Mouse (Mus musculus) myocyte (in vitro differentiated cells): ENCODE results near the gene Il6st. TPM values are rescaled to one million over a fixed set of nuclear protein-coding genes. Genes with fewer than 3 reads are reported as not detected.

Experiments
- H3K27me3 ChIP-seq: one replicate; pipeline ENCODE4 v1.6.1; 2011; ENCODE audit not compliant: control insufficient read depth, insufficient read depth, insufficient read length
- H3K36me3 ChIP-seq: one replicate; pipeline ENCODE4 v1.6.1; 2011; ENCODE audit not compliant: control insufficient read depth, insufficient read depth
- H3K4me2 ChIP-seq: one replicate; pipeline ENCODE4 v1.6.1; 2011; ENCODE audit warnings: low read depth, control low read depth
- H3K4me3 ChIP-seq: one replicate; pipeline ENCODE4 v1.5.1; 2011; ENCODE audit warnings: mild to moderate bottlenecking, control low read depth, moderate library complexity
- H3K79me2 ChIP-seq: one replicate; pipeline ENCODE4 v1.6.1; 2011; ENCODE audit not compliant: control insufficient read depth, insufficient read depth
- H3ac ChIP-seq: one replicate; pipeline ENCODE4 v1.6.1; 2011; ENCODE audit not compliant: control insufficient read depth, insufficient read length
- CEBPB ChIP-seq: IDR thresholded peaks from 2 replicates; pipeline ENCODE4 v1.6.1; 2011; ENCODE audit warnings: mild to moderate bottlenecking, moderate library complexity; ENCODE audit not compliant: poor library complexity, insufficient read depth, severe bottlenecking
- E2F4 ChIP-seq: IDR thresholded peaks from one replicate; pipeline ENCODE4 v1.6.1; 2011; ENCODE audit warnings: mild to moderate bottlenecking, control low read depth, moderate library complexity; ENCODE audit not compliant: insufficient read depth
- MAX ChIP-seq: IDR thresholded peaks from one replicate; pipeline ENCODE4 v1.6.1; 2011; ENCODE audit warnings: low read depth, mild to moderate bottlenecking, control low read depth
- MYOD1 ChIP-seq, 3 experiments: IDR thresholded peaks; one replicate each; pipeline ENCODE4 v1.6.1; 2011; ENCODE audit warnings: control low read depth in 2 of 3, low read depth in 2 of 3, mild to moderate bottlenecking in 2 of 3, moderate library complexity in 1 of 3; ENCODE audit not compliant: insufficient read length in 2 of 3, control insufficient read depth in 1 of 3
- MYOG ChIP-seq, 3 experiments: IDR thresholded peaks; one replicate each; pipeline ENCODE4 v1.6.1; 2011; ENCODE audit warnings: control low read depth in 2 of 3, low read depth in 2 of 3, mild to moderate bottlenecking in 2 of 3; ENCODE audit not compliant: insufficient read length in 2 of 3, control insufficient read depth in 1 of 3, insufficient read depth in 1 of 3
- POLR2A ChIP-seq: IDR thresholded peaks from one replicate; pipeline ENCODE4 v1.6.1; 2011; ENCODE audit warnings: low read depth, mild to moderate bottlenecking, control low read depth, moderate library complexity; ENCODE audit not compliant: insufficient read length
- POLR2AphosphoS2 ChIP-seq: IDR thresholded peaks from one replicate; pipeline ENCODE4 v1.6.1; 2011; ENCODE audit warnings: low read depth, control low read depth; ENCODE audit not compliant: insufficient read length
- REST ChIP-seq: IDR thresholded peaks from one replicate; pipeline ENCODE4 v1.6.1; 2011; ENCODE audit warnings: mild to moderate bottlenecking, control low read depth, moderate library complexity; ENCODE audit not compliant: insufficient read depth, insufficient read length
- SRF ChIP-seq: IDR thresholded peaks from one replicate; pipeline ENCODE4 v1.6.1; 2011; ENCODE audit warnings: low read depth; ENCODE audit not compliant: control insufficient read depth, insufficient read length
- TCF12 ChIP-seq: IDR thresholded peaks from one replicate; pipeline ENCODE4 v1.6.1; 2011; ENCODE audit warnings: mild to moderate bottlenecking, control low read depth; ENCODE audit not compliant: poor library complexity, insufficient read depth, severe bottlenecking
- TCF3 ChIP-seq: IDR thresholded peaks from one replicate; pipeline ENCODE4 v1.6.1; 2011; ENCODE audit warnings: low read depth, control low read depth; ENCODE audit not compliant: insufficient read length
- USF1 ChIP-seq: IDR thresholded peaks from one replicate; pipeline ENCODE4 v1.6.1; 2011; ENCODE audit warnings: low read depth, mild to moderate bottlenecking, control low read depth, moderate library complexity
- polyA plus RNA-seq: library from polyadenylated mRNA; unstranded; fragments of >200 nt; fragmentation: generic; extraction: Trizol; gene quantifications from one replicate; pipeline ENCODE4 v1.2.1, GENCODE M21; 2012; ENCODE audit warnings: missing spikeins

The Il6st gene
- polyA plus RNA-seq, 1 experiment = 50.6 TPM

DNA sequence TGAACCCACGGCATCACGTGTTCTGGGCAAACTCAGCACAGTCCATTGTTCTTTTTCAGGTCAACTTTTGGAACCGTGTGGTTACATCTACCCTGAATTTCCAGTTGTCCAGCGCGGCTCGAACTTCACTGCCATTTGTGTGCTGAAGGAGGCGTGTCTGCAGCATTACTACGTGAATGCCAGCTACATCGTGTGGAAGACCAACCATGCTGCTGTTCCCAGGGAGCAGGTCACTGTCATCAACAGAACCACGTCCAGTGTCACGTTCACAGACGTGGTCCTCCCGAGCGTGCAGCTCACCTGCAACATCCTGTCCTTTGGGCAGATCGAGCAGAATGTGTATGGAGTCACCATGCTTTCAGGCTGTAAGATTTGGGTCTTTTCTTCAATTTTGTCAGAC is 16.1 kb downstream of the Il6st start:
- Histone ChIP-seq H3K36me3 (peaks cover 45% of the 10 kb centered on the region), H3K79me2 (no peaks in the 10 kb centered on the region), H3K4me3 (no peak overlapping the region), H3K4me2 (no peak overlapping the region), H3K27me3 (no peaks in the 10 kb centered on the region), H3ac (no peak overlapping the region)
- TF ChIP-seq TCF12 (no peak), MAX (no peak), REST (no peak), MYOG (IDR thresholded peaks at IDR 0.05; ENCODE audit: control insufficient read depth in 1 of 3, insufficient read depth in 1 of 3, insufficient read length in 2 of 3, low read depth in 2 of 3) (no peak), CEBPB (no peak), USF1 (no peak), POLR2AphosphoS2 (peak; percentile 57), POLR2A (peak; percentile 37), E2F4 (no peak), TCF3 (no peak), MYOD1 (IDR thresholded peaks at IDR 0.05; ENCODE audit: control insufficient read depth in 1 of 3, insufficient read length in 2 of 3, low read depth in 2 of 3) (no peak)

DNA sequence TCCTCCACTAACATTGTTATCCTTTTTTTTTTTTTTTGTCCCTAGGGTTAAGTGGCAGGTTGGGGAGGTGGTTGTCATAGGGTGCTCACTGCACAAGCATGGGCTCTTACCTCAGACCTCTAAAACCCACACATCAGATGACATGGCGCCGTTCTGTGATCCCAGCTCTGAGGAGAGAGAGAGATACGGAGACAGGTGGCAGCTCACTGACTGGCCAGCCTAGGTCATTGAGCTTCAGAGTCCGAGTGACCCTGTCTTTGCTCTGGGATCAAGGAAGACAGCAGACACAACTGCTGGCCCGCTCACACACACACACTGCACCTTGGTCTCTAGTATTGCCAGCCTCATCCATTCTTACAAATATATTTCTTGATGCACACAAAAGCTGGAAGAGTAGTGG is 18.7 kb downstream of the Il6st start:
- H3K4me3 ChIP-seq = no peak overlapping the region
- H3ac ChIP-seq = no peak overlapping the region
- TF ChIP-seq USF1 (no peak), MAX (no peak), MYOD1 (IDR thresholded peaks at IDR 0.05; ENCODE audit: control insufficient read depth in 1 of 3, insufficient read length in 2 of 3, low read depth in 2 of 3) (peak in 2 of 3 experiments; percentile 71 to 88), CEBPB (no peak), MYOG (IDR thresholded peaks at IDR 0.05; ENCODE audit: control insufficient read depth in 1 of 3, insufficient read depth in 1 of 3, insufficient read length in 2 of 3, low read depth in 2 of 3) (peak in 1 of 3 experiments; percentile 64), REST (no peak)
- no peaks in the 10 kb centered on the region for H3K79me2 ChIP-seq
- H3K36me3 ChIP-seq = peaks cover 56% of the 10 kb centered on the region
- H3K4me2 ChIP-seq = peak overlapping the region; percentile 47
- no peaks in the 10 kb centered on the region for H3K27me3 ChIP-seq

DNA sequence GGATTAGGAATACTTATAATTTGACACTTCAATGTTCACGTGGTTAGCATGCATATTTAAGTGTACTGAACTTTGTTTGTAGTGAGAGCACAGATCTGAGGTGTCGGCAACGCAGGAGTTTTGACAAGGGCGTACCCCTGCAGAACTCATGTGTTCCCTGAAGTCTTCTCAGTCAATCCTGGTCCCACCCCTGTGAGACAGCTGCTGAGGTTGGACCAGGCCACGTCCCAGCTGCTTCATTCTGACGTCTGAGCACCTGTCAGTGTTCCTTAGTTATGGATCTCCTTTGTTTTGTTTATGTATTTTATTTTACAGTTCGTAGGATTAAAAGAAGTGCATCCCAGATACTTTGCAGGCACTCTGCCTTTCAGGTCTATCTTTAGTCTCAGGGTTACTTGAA is 19.1 kb downstream of the Il6st start:
- Histone ChIP-seq H3ac (no peak overlapping the region), H3K79me2 (no peaks in the 10 kb centered on the region), H3K36me3 (peaks cover 58% of the 10 kb centered on the region), H3K4me2 (peak overlapping the region; percentile 47), H3K4me3 (no peak overlapping the region), H3K27me3 (no peaks in the 10 kb centered on the region)
- TF ChIP-seq TCF3 = peak; percentile 92
- TF ChIP-seq MYOD1 (IDR thresholded peaks at IDR 0.05; ENCODE audit: control insufficient read depth in 1 of 3, insufficient read length in 2 of 3, low read depth in 2 of 3) = peak; percentile 92 to 99 (median 94)
- peak; percentile 95 to 99 (median 99) for TF ChIP-seq MYOG (IDR thresholded peaks at IDR 0.05; ENCODE audit: control insufficient read depth in 1 of 3, insufficient read depth in 1 of 3, insufficient read length in 2 of 3, low read depth in 2 of 3)
- peak; percentile 91 for TF ChIP-seq TCF12
- no peak for TF ChIP-seq USF1

DNA sequence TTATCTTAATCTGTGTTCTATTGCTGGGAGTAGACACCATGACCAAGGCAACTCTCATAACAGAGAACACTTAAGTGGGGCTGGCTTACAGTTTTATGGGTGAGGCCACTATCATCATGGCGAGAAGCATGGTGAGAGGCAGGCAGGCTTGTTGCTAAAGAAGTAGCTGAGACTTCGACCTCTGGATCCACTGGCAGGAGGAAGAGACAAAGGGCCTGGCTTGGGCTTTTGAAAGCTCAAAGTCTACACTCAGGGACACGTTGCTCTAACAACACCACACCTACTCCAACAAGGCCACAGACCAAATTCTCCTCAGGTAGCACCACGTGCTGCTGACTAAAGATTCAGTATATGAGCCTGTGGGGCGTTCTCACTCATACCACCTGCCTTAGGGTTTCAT is 22.4 kb downstream of the Il6st start:
- H3ac ChIP-seq = no peak overlapping the region
- no peaks in the 10 kb centered on the region for H3K79me2 ChIP-seq
- no peak overlapping the region for H3K4me3 ChIP-seq
- H3K27me3 ChIP-seq = no peaks in the 10 kb centered on the region
- no peak for TF ChIP-seq SRF
- no peak for TF ChIP-seq TCF12
- no peak for TF ChIP-seq MYOD1 (IDR thresholded peaks at IDR 0.05; ENCODE audit: control insufficient read depth in 1 of 3, insufficient read length in 2 of 3, low read depth in 2 of 3)
- TF ChIP-seq USF1 = no peak
- TF ChIP-seq POLR2A = no peak
- H3K4me2 ChIP-seq = no peak overlapping the region
- H3K36me3 ChIP-seq = peaks cover 67% of the 10 kb centered on the region

DNA sequence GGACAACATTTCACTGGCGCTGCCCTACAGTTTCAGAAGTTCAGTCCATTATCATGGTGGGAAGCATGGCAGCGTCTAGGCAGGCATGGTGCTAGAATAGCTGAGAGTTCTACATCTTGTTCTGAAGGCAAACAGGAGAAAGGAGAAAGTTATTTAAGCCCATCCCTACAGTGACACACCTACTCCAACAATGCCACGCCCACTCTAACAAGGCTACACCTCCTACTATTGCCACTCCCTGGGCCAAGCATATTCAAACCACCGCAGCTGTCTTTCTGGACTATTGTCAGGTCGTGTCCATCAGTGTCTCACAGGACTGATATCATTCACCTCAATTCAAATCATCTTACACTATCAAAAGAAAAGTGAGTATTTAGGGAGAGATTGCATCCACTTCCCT is 22.8 kb downstream of the Il6st start:
- H3K4me2 ChIP-seq = no peak overlapping the region
- no peak overlapping the region for H3K4me3 ChIP-seq
- no peaks in the 10 kb centered on the region for H3K79me2 ChIP-seq
- no peak overlapping the region for H3ac ChIP-seq
- H3K27me3 ChIP-seq = no peaks in the 10 kb centered on the region
- TF ChIP-seq MYOG (IDR thresholded peaks at IDR 0.05; ENCODE audit: control insufficient read depth in 1 of 3, insufficient read depth in 1 of 3, insufficient read length in 2 of 3, low read depth in 2 of 3) = no peak
- no peak for TF ChIP-seq MAX
- no peak for TF ChIP-seq POLR2A
- TF ChIP-seq MYOD1 (IDR thresholded peaks at IDR 0.05; ENCODE audit: control insufficient read depth in 1 of 3, insufficient read length in 2 of 3, low read depth in 2 of 3) = no peak
- TF ChIP-seq SRF = no peak
- no peak for TF ChIP-seq TCF3
- no peak for TF ChIP-seq E2F4
- TF ChIP-seq REST = no peak
- TF ChIP-seq USF1 = no peak
- no peak for TF ChIP-seq TCF12
- TF ChIP-seq CEBPB = no peak
- TF ChIP-seq POLR2AphosphoS2 = no peak
- H3K36me3 ChIP-seq = peaks cover 67% of the 10 kb centered on the region
